Mouse (Mus musculus): ENCODE measurements around the gene Elmo3. TPM values are rescaled to one million over a fixed set of nuclear protein-coding genes. Genes with fewer than 3 reads are reported as not detected.

The Elmo3 gene
- polyA plus RNA-seq, 1 experiment from 2014 or later, result 17.1 TPM

DNA sequence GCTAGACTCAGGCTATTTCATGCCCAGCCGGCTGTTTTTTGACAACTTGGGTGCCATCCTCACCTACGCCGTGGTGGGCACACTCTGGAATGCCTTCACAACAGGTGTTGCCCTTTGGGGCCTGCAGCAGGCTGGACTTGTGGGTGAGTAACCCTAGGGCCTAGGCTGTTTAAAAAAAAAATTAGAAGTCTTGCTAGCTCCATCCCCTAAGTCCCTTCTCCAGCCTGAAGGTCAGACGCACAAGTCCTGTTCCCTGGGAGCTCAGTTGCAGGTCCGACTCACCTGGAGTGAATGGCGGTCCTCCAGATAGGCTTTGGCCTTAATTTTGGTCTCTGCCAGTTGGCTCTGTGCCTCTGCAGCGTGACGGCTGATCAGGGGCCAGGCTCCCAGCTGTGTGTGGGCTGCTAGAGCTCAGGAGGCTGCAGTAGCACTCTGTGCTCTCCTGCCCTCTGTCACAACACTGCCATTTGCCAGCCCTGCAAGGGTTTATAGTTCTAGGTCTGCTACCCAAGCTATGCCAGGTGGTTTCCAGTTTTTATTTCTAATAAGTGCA, 48.3 kb downstream of the Elmo3 start:
- no peak overlapping the region for H3K4me3 ChIP-seq (ENCODE audit: low read depth, low read length)
- TF ChIP-seq CTCF (IDR thresholded peaks at IDR 0.05; ENCODE audit: low read depth) (no peak), EP300 (optimal IDR thresholded peaks at IDR 0.05) (no peak)
- no peak overlapping the region for H3K4me2 ChIP-seq (replicated peaks; ENCODE audit: low read depth)
- DNase-seq (ENCODE audit: low spot score) (no peak), ATAC-seq (ENCODE audit: low FRiP score, low TSS enrichment) (no peak)
- no peaks in the 10 kb centered on the region for H3K9me3 ChIP-seq (ENCODE audit: control insufficient read depth, low read length)
- no peaks in the 10 kb centered on the region for H3K36me3 ChIP-seq (ENCODE audit: control insufficient read depth, insufficient read depth, low read length)
- H3K27ac ChIP-seq (replicated peaks), result no peak overlapping the region
- WGBS, result 81% methylated on average over 8 of the region's 8 CpGs
- no peak overlapping the region for H3K9ac ChIP-seq (ENCODE audit: low read length)
- no peaks in the 10 kb centered on the region; the same call in 1 of the 2 replicates for H3K4me1 ChIP-seq (replicated peaks; ENCODE audit: control insufficient read depth, insufficient read depth)
- no peaks in the 10 kb centered on the region for H3K27me3 ChIP-seq (ENCODE audit: control insufficient read depth, insufficient read depth, low read length)

DNA sequence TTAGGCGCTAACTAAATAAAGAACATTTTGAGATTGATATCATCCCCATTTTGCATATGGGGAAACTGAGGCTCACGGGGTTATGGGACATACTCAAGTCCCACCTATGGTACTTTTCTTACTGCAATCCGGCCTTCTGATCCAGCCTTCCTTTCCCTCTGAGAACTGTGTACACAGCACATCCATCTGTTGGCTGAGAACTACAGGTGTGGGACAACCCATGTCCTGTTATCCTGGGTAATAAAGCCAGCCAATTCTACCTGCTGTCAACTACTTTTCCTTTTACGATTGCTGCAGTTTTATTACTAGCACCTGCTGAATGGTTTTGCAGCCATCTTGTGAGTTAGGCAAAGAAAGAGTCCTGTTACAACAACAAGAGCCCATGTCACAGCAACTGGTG, 49.1 kb downstream of the Elmo3 start:
- TF ChIP-seq EP300 (optimal IDR thresholded peaks at IDR 0.05) (no peak), CTCF (IDR thresholded peaks at IDR 0.05; ENCODE audit: low read depth) (no peak)
- Histone ChIP-seq H3K4me1 (replicated peaks; ENCODE audit: control insufficient read depth, insufficient read depth) (no peaks in the 10 kb centered on the region; the same call in 1 of the 2 replicates), H3K9ac (ENCODE audit: low read length) (no peak overlapping the region), H3K27me3 (ENCODE audit: control insufficient read depth, insufficient read depth, low read length) (no peaks in the 10 kb centered on the region), H3K27ac (replicated peaks) (no peak overlapping the region), H3K36me3 (ENCODE audit: control insufficient read depth, insufficient read depth, low read length) (no peaks in the 10 kb centered on the region), H3K4me3 (ENCODE audit: low read depth, low read length) (no peak overlapping the region), H3K9me3 (ENCODE audit: control insufficient read depth, low read length) (no peaks in the 10 kb centered on the region), H3K4me2 (replicated peaks; ENCODE audit: low read depth) (no peak overlapping the region)
- ATAC-seq (ENCODE audit: low FRiP score, low TSS enrichment), result no peak
- 96% methylated on average over 4 of the region's 4 CpGs for WGBS
- no peak for DNase-seq (ENCODE audit: low spot score)

DNA sequence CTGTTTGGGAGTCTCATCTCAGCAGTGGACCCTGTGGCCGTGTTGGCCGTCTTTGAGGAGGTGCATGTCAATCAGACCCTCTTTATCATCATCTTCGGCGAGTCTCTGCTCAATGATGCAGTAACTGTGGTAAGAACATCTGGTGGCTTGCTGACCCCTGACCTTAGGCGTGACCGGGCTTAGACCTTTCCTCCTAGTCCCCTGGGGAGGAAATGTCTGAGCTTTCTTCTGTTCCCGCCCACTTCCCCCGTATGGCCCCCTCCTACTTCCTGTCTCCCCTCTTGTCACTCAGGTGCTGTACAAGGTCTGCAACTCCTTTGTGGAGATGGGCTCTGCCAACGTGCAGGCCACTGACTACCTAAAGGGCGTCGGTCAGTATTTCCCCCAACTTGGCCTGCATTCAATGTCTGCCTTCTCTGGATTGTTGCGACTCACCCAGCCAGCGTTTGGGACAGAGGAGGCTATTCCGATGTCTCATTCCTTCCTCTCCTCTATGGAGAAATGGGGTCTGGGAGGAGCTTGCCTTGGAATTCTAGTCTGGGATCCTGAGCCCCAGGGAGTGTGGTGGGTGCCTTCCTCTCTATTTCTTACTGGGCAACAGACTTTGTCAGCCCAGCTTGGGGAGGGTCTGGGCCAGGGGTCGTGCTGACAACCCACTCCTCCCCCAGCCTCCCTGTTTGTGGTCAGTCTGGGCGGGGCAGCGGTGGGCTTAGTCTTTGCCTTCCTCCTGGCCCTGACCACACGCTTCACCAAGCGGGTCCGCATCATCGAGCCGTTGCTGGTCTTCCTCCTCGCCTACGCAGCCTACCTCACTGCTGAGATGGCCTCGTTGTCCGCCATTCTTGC, 50.0 kb downstream of the Elmo3 start:
- 72% methylated on average over 26 of the region's 26 CpGs for WGBS
- H3K4me1 ChIP-seq (replicated peaks; ENCODE audit: control insufficient read depth, insufficient read depth), result no peaks in the 10 kb centered on the region
- no peak overlapping the region for H3K9ac ChIP-seq (ENCODE audit: low read length)
- H3K4me2 ChIP-seq (replicated peaks; ENCODE audit: low read depth), result no peak overlapping the region
- no peaks in the 10 kb centered on the region for H3K36me3 ChIP-seq (ENCODE audit: control insufficient read depth, insufficient read depth, low read length)
- H3K4me3 ChIP-seq (ENCODE audit: low read depth, low read length), result no peak overlapping the region
- no peaks in the 10 kb centered on the region for H3K27me3 ChIP-seq (ENCODE audit: control insufficient read depth, insufficient read depth, low read length)
- DNase-seq (ENCODE audit: low spot score), result no peak
- H3K27ac ChIP-seq (replicated peaks), result no peak overlapping the region
- no peak for ATAC-seq (ENCODE audit: low FRiP score, low TSS enrichment)
- TF ChIP-seq CTCF (IDR thresholded peaks at IDR 0.05; ENCODE audit: low read depth), result no peak
- no peak for TF ChIP-seq EP300 (optimal IDR thresholded peaks at IDR 0.05)
- H3K9me3 ChIP-seq (ENCODE audit: control insufficient read depth, low read length), result no peaks in the 10 kb centered on the region

DNA sequence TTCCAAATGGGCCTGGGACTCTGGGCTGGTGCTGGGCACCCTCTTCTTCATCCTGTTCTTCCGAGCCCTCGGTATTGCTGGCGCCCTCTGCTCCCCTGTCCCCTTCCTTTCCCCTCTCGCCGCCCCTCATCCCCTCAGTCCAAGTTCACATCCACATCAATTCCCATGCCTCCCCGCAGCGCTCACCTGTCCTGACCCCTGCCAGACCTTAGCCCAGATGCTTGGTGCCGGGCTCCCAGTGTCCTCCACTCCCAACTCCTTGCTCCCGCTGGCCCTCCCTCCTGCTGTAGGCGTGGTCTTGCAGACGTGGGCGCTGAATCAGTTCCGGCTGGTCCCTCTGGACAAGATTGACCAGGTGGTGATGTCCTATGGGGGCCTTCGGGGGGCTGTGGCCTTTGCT, 51.3 kb downstream of the Elmo3 start:
- 83% methylated on average over 14 of the region's 14 CpGs for WGBS

DNA sequence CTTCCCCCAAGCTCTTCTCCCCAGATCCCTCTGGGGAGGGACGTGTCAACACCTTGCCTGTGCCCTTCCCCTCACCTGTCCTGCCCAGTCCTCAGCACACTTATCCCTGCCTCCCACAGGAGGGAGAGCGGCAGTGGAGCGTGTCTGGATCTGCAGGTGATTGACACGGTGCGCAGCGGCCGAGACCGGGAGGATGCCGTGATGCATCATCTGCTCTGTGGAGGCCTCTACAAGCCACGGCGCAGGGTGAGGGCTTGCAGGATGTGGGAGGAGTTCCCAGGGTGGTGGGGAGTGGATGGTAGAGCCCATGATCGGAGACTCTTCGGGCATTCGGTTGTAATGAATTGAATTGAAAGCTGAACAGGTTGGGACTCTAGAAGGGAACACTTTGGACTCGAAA, 53.8 kb downstream of the Elmo3 start:
- WGBS, result 59% methylated on average over 15 of the region's 15 CpGs
- Histone ChIP-seq H3K9me3 (ENCODE audit: control insufficient read depth, low read length) (no peaks in the 10 kb centered on the region), H3K27me3 (ENCODE audit: control insufficient read depth, insufficient read depth, low read length) (no peaks in the 10 kb centered on the region), H3K4me1 (replicated peaks; ENCODE audit: control insufficient read depth, insufficient read depth) (no peaks in the 10 kb centered on the region), H3K27ac (replicated peaks) (no peak overlapping the region), H3K9ac (ENCODE audit: low read length) (no peak overlapping the region), H3K36me3 (ENCODE audit: control insufficient read depth, insufficient read depth, low read length) (no peaks in the 10 kb centered on the region), H3K4me2 (replicated peaks; ENCODE audit: low read depth) (no peak overlapping the region), H3K4me3 (ENCODE audit: low read depth, low read length) (no peak overlapping the region)
- DNase-seq (ENCODE audit: low spot score) (no peak), ATAC-seq (ENCODE audit: low FRiP score, low TSS enrichment) (no peak)
- TF ChIP-seq CTCF (IDR thresholded peaks at IDR 0.05; ENCODE audit: low read depth) (no peak), EP300 (optimal IDR thresholded peaks at IDR 0.05) (no peak)

More for the DNA sequence above, 51.3 kb downstream of the Elmo3 start:
- Histone ChIP-seq H3K9me3 (ENCODE audit: control insufficient read depth, low read length) (no peaks in the 10 kb centered on the region), H3K4me1 (replicated peaks; ENCODE audit: control insufficient read depth, insufficient read depth) (no peaks in the 10 kb centered on the region), H3K36me3 (ENCODE audit: control insufficient read depth, insufficient read depth, low read length) (no peaks in the 10 kb centered on the region), H3K9ac (ENCODE audit: low read length) (no peak overlapping the region), H3K27me3 (ENCODE audit: control insufficient read depth, insufficient read depth, low read length) (no peaks in the 10 kb centered on the region), H3K4me2 (replicated peaks; ENCODE audit: low read depth) (no peak overlapping the region), H3K4me3 (ENCODE audit: low read depth, low read length) (no peak overlapping the region), H3K27ac (replicated peaks) (no peak overlapping the region)
- ATAC-seq (ENCODE audit: low FRiP score, low TSS enrichment) (0 out of 2 replicates have a peak, but pooled peaks have one; percentile 2), DNase-seq (ENCODE audit: low spot score) (no peak)
- no peak for TF ChIP-seq EP300 (optimal IDR thresholded peaks at IDR 0.05)
- TF ChIP-seq CTCF (IDR thresholded peaks at IDR 0.05; ENCODE audit: low read depth), result no peak

DNA sequence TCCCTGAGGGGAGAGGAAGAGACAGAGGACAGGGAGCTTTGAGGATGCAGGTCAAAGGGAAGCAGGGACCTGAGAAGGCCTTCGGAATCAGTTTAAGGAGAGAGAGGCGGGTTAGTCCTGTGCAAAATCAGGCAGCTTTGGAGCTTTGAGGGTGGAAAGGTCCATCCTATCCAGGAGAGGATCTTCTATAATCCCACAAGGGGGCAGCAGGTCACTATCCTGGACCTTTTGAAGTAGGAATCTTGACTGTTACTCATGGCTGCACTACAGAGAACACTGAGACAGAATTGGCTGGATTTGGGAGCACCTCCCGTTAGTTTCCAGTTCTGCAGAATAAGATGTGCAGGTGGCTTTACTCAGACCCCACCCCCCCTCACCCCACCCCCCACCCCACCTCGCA, 54.2 kb downstream of the Elmo3 start:
- Histone ChIP-seq H3K4me2 (replicated peaks; ENCODE audit: low read depth) (no peak overlapping the region), H3K27ac (replicated peaks) (no peak overlapping the region), H3K9ac (ENCODE audit: low read length) (no peak overlapping the region), H3K27me3 (ENCODE audit: control insufficient read depth, insufficient read depth, low read length) (no peaks in the 10 kb centered on the region), H3K4me1 (replicated peaks; ENCODE audit: control insufficient read depth, insufficient read depth) (no peaks in the 10 kb centered on the region), H3K4me3 (ENCODE audit: low read depth, low read length) (no peak overlapping the region), H3K36me3 (ENCODE audit: control insufficient read depth, insufficient read depth, low read length) (no peaks in the 10 kb centered on the region), H3K9me3 (ENCODE audit: control insufficient read depth, low read length) (no peaks in the 10 kb centered on the region)
- DNase-seq (ENCODE audit: low spot score), result no peak
- peak; percentile 46; the same call in 1 of the 2 replicates for ATAC-seq (ENCODE audit: low FRiP score, low TSS enrichment)
- WGBS, result 49% methylated on average over 4 of the region's 4 CpGs
- peak; percentile 70 for TF ChIP-seq CTCF (IDR thresholded peaks at IDR 0.05; ENCODE audit: low read depth)
- TF ChIP-seq EP300 (optimal IDR thresholded peaks at IDR 0.05), result no peak

MicroRNA genes within 50 kb of the gene (microRNA counts, 519-probe panel; counts per million panel counts)
- microRNA mmu-miR-328, result 1,498 counts per million, percentile 1 among the panel's probes with 10 or more counts

Small RNA genes lying within 50 kb of the gene (microRNA-seq; reads per million reads assigned to microRNA genes)
- gene Gm27320, result not detected
- 232 reads per million, percentile 56 among the genes with 10 or more reads in this experiment for gene Mir328

Other genes starting within 250 kb of the Elmo3 start
- gene Ces3b, start 221.8 kb upstream of the Elmo3 start, polyA plus RNA-seq (2015; fragmentation: Nextera tagmentation; extraction: Ambion mirVana), result not detected in 2 replicates
- gene Ces4a, start 173.8 kb upstream of the Elmo3 start, polyA plus RNA-seq (2015; fragmentation: Nextera tagmentation; extraction: Ambion mirVana), result not detected in 2 replicates
- 31.4 and 33.5 TPM in 2 replicates for gene Cbfb, start 134.9 kb upstream of the Elmo3 start, polyA plus RNA-seq (2015; fragmentation: Nextera tagmentation; extraction: Ambion mirVana)
- gene D230025D16Rik, start 80.5 kb upstream of the Elmo3 start, polyA plus RNA-seq (2015; fragmentation: Nextera tagmentation; extraction: Ambion mirVana), result 19.1 and 21.5 TPM in 2 replicates
- 14.7 and 15.4 TPM in 2 replicates for gene B3gnt9, start 50.4 kb upstream of the Elmo3 start, polyA plus RNA-seq (2015; fragmentation: Nextera tagmentation; extraction: Ambion mirVana)
- gene Tradd, start 41.0 kb upstream of the Elmo3 start, polyA plus RNA-seq (2015; fragmentation: Nextera tagmentation; extraction: Ambion mirVana), result 28.6 and 30.5 TPM in 2 replicates
- gene Fbxl8, start 41.0 kb upstream of the Elmo3 start, polyA plus RNA-seq (2015; fragmentation: Nextera tagmentation; extraction: Ambion mirVana), result 3.5 and 3.7 TPM in 2 replicates
- gene Hsf4, start 35.8 kb upstream of the Elmo3 start, polyA plus RNA-seq (2015; fragmentation: Nextera tagmentation; extraction: Ambion mirVana), result 0.23 and 0.34 TPM in 2 replicates
- gene Nol3, start 29.5 kb upstream of the Elmo3 start, polyA plus RNA-seq (2015; fragmentation: Nextera tagmentation; extraction: Ambion mirVana), result 1.2 and 1.4 TPM in 2 replicates
- gene 4931428F04Rik, start 15.7 kb upstream of the Elmo3 start, polyA plus RNA-seq (2015; fragmentation: Nextera tagmentation; extraction: Ambion mirVana), result 1.9 and 3.0 TPM in 2 replicates
- 3.4 and 3.7 TPM in 2 replicates for gene Exoc3l, start 9.5 kb upstream of the Elmo3 start, polyA plus RNA-seq (2015; fragmentation: Nextera tagmentation; extraction: Ambion mirVana)
- 31.0 and 38.5 TPM in 2 replicates for gene E2f4, start 7.9 kb upstream of the Elmo3 start, polyA plus RNA-seq (2015; fragmentation: Nextera tagmentation; extraction: Ambion mirVana)
- 2.7 and 2.8 TPM in 2 replicates for gene Lrrc29, start 20.7 kb downstream of the Elmo3 start, polyA plus RNA-seq (2015; fragmentation: Nextera tagmentation; extraction: Ambion mirVana)
- gene Tmem208, start 20.8 kb downstream of the Elmo3 start, polyA plus RNA-seq (2015; fragmentation: Nextera tagmentation; extraction: Ambion mirVana), result 105 and 111 TPM in 2 replicates
- 0.63 and 0.93 TPM in 2 replicates for gene Fhod1, start 42.4 kb downstream of the Elmo3 start, polyA plus RNA-seq (2015; fragmentation: Nextera tagmentation; extraction: Ambion mirVana)
- 0.29 and 0.40 TPM in 2 replicates for gene Slc9a5, start 43.2 kb downstream of the Elmo3 start, polyA plus RNA-seq (2015; fragmentation: Nextera tagmentation; extraction: Ambion mirVana)
- 0.05 and 0.10 TPM in 2 replicates for gene Plekhg4, start 67.7 kb downstream of the Elmo3 start, polyA plus RNA-seq (2015; fragmentation: Nextera tagmentation; extraction: Ambion mirVana)
- gene Kctd19, start 107.9 kb downstream of the Elmo3 start, polyA plus RNA-seq (2015; fragmentation: Nextera tagmentation; extraction: Ambion mirVana), result not detected in 2 replicates
- 0.08 and 0.19 TPM in 2 replicates for gene Lrrc36, start 108.0 kb downstream of the Elmo3 start, polyA plus RNA-seq (2015; fragmentation: Nextera tagmentation; extraction: Ambion mirVana)
- gene Tppp3, start 165.9 kb downstream of the Elmo3 start, polyA plus RNA-seq (2015; fragmentation: Nextera tagmentation; extraction: Ambion mirVana), result 89.9 and 99.8 TPM in 2 replicates
- 15.6 and 17.2 TPM in 2 replicates for gene Zdhhc1, start 191.3 kb downstream of the Elmo3 start, polyA plus RNA-seq (2015; fragmentation: Nextera tagmentation; extraction: Ambion mirVana)
- gene Hsd11b2, start 213.2 kb downstream of the Elmo3 start, polyA plus RNA-seq (2015; fragmentation: Nextera tagmentation; extraction: Ambion mirVana), result 2.5 and 2.8 TPM in 2 replicates

Data from stomach, postnatal 0 days (tissue).